Mouse (Mus musculus) R1 (cell line): ENCODE data around the gene Ehbp1l1.

ENCODE experiments used
- DNase-seq: peaks from one replicate; pipeline ENCODE4 v3.0.0-alpha.2; 2018; ENCODE audit warnings: low read depth, low spot score

Ehbp1l1 gene

DNA sequence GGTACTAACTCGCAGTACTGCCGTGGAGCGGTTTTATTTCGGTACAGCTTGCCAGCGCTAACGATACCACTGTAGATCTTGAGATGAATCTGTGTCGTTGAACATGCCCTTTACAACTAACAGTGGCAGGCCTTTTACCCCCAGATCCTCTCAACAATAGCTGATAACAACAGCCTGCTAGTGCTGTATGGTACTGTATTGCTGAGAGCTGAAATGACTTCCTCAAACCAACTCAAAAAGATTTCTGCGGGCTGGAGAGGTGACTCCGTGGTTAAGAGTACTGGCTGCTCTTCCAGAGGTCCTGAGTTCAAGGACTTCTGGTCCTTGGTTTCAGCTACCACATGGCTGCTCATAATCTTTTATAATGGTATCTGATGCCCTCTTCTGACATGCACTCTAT lies 8.2 kb upstream of the Ehbp1l1 start:
- DNase-seq: no peak

GRCm38 (mm10) chr19:5731264-5731978 lies 5.3 kb upstream of the Ehbp1l1 start:
- peak; percentile 98 for DNase-seq

DNA sequence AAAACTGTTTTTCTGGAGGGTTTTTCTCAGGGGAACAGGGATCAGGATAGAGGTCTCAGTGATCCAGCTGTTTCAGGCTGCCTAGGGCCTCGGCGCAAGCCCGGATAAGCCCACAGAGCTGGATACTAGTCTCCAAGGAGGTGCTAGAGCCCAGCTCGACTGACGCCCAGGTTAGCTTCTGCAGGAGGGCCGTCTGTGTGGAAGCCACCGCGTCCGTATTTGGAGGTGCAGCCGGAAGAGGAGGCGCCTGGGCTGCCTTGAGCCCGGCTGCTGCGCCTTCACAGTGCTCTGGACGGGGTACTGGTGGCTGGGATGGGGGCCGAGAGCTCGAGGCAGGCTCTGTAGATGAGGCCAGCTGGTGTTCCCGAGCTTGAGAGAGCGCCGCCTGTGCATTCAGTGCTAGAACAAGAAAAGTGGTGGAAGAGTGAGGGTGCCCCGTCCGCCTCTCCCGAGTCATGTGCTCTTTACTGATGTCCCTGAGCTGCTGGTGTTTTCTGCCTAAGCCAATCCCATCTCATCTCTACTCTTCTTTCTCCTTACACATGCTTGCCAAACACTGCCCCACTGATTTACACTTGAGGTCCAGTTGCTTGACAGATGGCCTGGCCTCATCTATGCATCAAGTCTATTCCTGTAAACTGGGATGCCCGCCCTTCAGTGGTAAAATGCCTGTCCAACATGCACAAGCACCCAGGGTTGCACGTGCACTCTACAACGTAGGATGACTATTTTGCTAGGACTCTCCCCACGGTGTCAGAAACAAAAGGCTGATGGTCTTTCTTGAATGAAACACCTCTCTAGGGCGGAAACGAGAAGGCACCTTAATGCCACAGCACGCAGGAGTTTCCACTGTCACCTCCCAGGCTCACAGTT lies 4.4 kb upstream of the Ehbp1l1 start:
- DNase-seq: no peak

- DNase-seq: peak; percentile 89
Measured at GRCm38 (mm10) chr19:5729444-5729815, 3.3 kb upstream of the Ehbp1l1 start, which contains the start of gene Fam89b. Fam89b (minus strand) TSS chr19:5729653.

DNA sequence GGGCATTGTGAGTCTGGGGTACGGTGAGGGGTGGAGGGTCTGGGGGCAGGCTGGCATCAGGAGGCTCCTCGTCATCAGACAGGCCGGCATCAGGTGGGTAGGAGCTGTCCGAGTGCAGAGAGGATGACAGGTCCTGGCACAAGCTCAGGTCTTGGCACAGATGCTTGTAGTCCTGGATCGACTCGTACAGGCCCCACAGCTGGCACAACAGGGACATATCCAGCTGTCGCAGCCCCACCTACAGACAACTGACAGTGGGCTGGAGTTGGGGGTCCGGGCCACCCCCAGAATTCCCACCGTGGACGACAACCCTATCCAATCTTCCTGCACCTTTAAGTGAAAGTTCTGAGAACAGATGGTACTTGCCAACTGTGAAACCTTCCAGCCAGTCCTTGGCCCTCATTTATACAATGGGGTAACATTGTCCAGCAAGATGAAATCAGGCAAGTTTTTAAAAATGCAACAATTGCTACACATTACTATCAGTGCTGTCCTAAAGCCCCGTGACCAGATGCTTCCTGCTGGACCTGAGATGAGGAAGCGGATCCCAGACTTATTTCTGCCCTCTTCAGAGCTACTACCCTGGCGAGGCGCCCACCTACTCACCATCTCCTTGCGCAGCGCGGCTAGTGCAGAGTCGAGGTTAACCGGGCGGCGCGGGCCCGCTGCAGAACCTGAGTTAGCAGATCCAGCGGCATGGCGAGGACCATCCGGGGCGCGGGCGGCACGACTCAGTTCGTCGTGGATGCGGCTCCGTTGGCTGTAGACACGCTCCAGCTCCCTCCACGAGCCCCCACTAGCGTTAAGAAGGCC lies 2.7 kb upstream of the Ehbp1l1 start:
- no peak for DNase-seq

DNA sequence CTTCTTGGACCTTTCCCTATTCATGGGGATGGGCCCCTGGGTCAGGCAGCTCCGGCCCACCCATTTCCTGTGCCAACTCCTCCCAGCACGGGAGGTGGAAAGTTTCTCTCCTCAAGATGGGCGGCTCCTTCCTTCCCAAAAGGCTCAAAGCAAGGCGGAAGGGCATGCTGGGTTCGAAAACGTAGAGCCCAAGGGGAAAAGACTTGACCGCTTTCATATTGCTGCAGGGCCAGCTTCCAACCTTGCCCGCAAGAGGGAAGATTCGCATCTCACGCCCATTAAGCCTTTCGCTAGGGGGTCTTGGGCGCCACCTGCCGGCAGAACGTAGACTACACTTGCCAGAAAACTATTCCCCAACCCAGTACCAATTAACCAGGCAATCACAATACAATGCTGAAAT lies 1.6 kb upstream of the Ehbp1l1 start:
- peak; percentile 89 for DNase-seq

DNA sequence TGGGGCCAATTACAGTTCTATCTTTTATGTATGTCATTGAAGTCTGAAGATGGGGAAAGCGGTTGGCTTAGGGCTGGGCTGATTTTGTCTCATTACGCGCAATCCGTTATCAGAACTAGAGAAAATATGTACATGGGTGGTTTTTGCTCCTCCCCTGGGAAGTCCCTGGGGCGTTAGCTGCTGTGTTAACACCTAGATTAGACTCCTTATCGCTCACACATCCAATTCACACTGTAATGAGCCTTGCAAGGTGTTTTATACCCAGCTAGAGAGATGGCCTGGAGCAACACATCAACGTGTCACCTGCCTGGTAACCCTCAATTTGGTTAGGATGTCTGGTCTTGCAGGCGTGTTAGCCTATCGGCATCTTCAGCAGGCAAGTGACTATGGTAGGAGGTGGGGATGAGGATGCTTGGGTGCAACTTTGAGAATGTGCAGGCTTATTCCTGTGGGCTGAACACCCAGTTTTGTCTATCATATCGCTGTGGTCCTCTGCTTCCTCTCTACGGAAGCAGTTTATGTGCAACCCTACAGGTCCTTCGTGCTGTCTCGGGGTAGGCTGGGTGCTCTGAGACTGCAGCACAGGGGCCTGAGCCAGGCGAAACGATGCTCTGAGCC lies 953 bp upstream of the Ehbp1l1 start:
- no peak for DNase-seq

GRCm38 (mm10) chr19:5725029-5725707 lies 949 bp downstream of the Ehbp1l1 start:
- DNase-seq: no peak

DNA sequence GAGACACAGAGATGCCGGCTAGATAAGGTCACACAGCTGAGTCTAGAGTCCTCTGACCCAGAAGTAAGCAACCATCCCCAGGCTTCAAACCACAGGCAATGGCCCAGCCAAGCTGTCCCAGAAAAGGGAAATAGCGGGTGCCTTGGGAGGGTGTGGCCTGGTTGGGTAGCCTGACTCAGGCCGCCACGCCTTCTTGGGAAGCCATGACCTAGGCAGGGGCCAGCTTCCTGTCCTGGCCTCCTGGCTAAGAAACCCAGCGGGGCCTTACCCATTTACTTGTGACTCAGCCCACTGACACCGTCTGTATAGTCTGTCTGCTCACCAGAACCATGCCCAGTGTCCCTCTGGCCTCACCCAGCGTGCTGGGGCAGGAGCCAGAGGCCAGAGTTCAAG lies 1.6 kb downstream of the Ehbp1l1 start:
- no peak for DNase-seq

GRCm38 (mm10) chr19:5723934-5724548 lies 2.1 kb downstream of the Ehbp1l1 start:
- DNase-seq: no peak

DNA sequence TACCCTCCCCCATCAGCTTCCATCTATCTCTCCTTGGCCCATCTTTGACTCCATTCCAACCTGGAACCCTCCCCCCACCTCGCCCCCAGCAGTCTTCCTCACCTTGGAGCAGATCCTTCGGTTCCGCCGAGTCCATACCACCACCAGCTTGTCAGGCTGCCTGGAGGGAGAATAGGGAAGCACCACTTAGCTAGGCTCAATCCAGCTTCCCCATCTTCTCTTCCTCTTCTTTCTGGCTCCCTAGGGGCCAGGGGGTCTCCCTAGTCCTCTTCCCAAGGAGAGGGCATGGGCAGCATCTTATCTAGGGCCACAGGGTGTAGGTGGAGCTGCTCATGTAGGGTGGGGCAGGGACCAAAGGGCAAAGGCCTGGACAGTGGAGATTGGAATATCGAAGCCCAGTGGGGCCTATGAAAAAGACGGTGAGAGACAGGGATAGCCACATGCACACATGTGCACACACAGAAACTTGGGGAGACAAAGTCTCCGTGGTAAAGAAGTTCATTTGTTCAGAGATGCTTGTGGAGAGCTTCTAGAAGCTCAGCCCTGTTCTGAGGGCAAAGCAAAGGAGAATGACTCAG lies 3.2 kb downstream of the Ehbp1l1 start:
- no peak for DNase-seq

DNA sequence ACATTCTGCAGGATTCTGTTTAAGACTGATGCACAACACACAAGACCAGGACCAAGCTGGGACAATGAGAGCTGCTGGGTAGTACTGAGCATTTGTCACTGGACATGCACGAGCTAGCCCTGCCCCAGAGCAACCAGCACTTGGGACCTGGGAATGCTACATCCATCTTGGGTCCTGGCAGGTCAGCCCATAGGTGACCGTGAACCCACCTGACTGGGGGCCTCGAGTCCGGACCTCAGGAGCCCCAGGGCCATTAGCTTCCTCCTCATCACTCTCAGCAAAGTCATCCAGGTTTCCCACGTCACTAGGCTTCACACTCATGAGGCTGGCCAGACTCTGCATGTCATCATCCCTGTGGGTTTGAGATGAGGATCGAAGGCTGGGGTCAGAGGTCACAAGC lies 4.9 kb downstream of the Ehbp1l1 start:
- DNase-seq: no peak

- no peak for DNase-seq
Measured at GRCm38 (mm10) chr19:5716955-5717354, 9.2 kb downstream of the Ehbp1l1 start.

DNA sequence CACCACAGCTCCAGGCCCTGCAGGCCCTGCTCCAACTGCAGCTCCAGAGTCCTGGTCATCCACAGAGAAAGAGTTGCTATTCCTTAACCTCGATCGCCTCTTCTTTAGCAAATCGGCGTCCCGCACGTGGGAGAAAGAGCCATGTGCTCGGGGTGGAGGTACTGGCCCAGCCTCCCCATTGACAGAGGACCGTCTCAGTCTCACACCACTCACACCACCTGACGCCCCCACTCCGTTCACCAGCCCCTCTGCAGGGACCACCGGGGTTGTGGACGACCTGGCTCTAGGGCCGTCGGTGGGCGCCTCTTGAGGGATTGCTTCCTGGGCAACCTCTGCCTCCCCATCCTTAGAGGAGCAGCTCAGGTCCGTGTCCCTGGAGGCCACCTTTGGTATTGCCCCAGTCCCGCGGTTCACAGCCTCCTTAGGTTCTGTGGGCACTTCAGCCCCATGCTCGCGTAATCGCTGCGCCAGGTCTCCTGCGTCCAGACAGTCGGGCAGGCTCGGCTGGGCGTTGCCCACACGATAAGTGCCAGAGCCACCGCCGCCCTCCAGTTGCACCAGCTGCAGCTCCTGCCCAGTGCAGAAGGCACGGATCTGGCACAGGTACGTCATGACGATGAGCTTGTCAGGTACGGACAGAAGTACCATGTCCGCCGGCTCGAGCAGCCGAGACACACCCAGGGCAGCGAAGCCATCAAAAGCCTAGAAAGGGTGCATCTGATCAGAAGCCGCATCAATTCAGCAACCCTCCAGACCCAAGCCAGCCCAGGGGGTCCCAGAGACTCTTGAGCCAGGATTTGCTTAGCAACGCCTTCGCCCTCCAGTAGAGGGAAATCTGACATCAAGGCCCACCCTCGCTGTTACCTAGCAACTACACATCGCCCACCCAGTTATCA lies 10.1 kb downstream of the Ehbp1l1 start:
- DNase-seq: peak; percentile 80

GRCm38 (mm10) chr19:5713730-5714129 lies 12.4 kb downstream of the Ehbp1l1 start:
- peak; percentile 85 for DNase-seq

DNA sequence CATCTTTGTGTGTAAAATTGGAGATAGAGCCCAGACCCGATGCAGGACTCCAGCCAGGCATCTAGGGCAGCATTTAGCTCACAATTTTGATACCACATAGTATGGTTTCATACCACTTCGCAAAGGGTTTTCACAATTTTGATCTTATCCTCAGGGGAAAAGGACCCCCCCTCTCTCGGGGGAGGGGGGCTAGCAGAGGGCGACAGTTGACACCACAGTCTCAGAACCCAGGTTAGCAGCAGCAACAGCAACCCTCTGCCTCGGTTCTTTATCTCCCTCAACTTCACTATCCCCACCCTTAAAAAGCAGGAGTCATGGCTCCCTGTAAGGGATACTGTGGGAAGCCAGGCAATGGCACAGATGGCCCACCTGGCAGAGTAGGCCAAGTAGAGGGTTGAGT lies 12.9 kb downstream of the Ehbp1l1 start:
- DNase-seq: no peak

DNA sequence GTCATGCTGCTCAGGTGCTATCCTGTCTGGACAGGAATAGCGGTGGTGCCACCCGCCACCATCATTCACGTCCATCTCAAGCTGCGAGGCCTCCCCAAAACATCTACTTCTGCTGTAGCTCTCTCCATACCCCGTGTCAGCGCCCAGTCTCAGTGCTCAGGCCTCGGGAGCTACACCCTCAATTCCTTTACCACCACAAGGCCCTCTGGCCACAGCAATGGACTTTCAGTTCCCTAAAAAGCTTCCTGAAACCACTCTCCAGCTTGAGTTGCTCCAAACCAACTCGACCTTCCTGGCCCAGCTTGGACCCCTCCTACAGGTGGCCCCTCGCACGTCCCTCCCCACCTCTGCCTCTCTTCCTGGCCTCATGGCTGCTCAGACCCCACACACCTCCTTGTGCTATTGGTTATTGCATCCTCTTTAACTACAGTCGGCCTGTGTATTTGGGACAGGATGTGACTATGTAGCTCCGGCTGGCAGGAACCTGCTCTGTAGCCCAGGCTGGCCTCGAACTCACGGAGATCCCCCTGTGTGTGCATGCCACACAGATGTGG lies 14.1 kb downstream of the Ehbp1l1 start:
- DNase-seq: no peak

DNA sequence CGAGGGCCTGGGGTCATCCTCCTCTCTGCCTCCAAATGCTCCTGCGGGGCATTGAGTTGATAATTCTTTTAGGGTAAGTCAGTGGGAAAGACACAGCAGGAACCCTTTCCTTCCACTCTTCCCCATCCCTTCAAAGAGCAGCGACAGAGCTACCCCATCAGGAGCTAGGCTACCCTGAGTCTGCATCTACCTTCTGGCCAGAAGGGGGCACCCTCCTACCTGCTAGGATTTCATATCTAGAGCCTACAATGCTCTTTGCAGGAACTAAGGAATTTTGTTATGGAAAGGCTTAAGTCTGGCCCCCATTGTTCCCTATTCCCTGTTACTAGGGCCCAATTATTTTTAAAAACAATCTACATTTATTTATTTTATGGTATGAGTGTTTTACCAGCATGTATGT lies 14.9 kb downstream of the Ehbp1l1 start:
- DNase-seq: peak; percentile 82

- no peak for DNase-seq
Measured at GRCm38 (mm10) chr19:5710581-5710980, 15.5 kb downstream of the Ehbp1l1 start.
